Comparison of ENCODE assay signal across 9 mouse cellular contexts in the genomic region with DNA sequence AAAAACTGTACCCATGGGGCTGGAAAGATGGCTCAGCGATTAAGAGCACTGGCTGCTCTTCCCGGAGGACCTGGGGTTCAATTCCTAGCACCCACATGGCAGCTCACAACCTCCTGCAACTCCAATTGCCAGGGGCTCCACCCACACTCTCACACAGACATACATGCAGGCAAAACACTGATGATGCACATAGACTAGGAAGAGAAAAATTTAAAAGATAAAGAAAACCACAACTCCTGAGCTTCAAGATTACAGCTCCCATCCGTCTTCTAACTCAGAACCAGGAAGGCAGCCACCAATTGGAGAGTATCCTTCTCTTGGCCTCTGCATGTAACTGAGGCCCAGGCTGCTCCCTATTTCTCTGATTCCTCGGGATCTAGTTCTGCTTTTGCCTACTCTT. TPM values are rescaled to one million over a fixed set of nuclear protein-coding genes. Genes with fewer than 3 reads are reported as not detected.
A peak's percentile ranks its signal among the peaks of the same experiment; 100 is the strongest.
DNase-seq lines count a peak whose midpoint lies in the region; ATAC-seq lines count a peak whose summit lies in the region.
"Had no signal": no experiment of that assay in that cellular context is flagged by ENCODE, and none has a peak within 500 bp of the region (broad histone marks: within the 10 kb centered on the region; RNA-seq: fewer than 3 reads in every experiment).

No protein-coding gene starts in this region.

- no peak for ATAC-seq in lung, embryonic 16.5 days (ENCODE audit: low read depth)
- ATAC-seq in limb, embryonic 12.5 days (ENCODE audit: insufficient number of reproducible peaks, insufficient read depth, low FRiP score, low TSS enrichment, low read depth) = no peak
- ATAC-seq in neural tube, embryonic 15.5 days (ENCODE audit: low FRiP score) = no peak

- H3K4me3 ChIP-seq in lung, embryonic 16.5 days (ENCODE audit: low read length) = peak overlapping the region; percentile 82
- peak overlapping the region; percentile 89 for H3K4me3 ChIP-seq in erythroblast, embryonic 14.5 days (replicated peaks)
- H3K4me3 ChIP-seq in limb, embryonic 12.5 days (replicated peaks) = peak overlapping the region; percentile 91
- H3K4me3 ChIP-seq in neural tube, embryonic 15.5 days (replicated peaks) = peak overlapping the region; percentile 80

- no peaks in the 10 kb centered on the region for H3K27me3 ChIP-seq in lung, embryonic 16.5 days (ENCODE audit: control insufficient read depth, insufficient read depth, low read depth, low read length)
- no peaks in the 10 kb centered on the region for H3K27me3 ChIP-seq in erythroblast, embryonic 14.5 days (ENCODE audit: control insufficient read depth)
- H3K27me3 ChIP-seq in limb, embryonic 12.5 days = no peaks in the 10 kb centered on the region
- no peaks in the 10 kb centered on the region for H3K27me3 ChIP-seq in neural tube, embryonic 15.5 days (replicated peaks)

- 49% methylated on average over 4 of the region's 4 CpGs for WGBS in lung, embryonic 16.5 days
- WGBS in limb, embryonic 12.5 days = 54% methylated on average over 4 of the region's 4 CpGs
- 55% methylated on average over 4 of the region's 4 CpGs for WGBS in neural tube, embryonic 15.5 days

- no peaks in the 10 kb centered on the region for H3K9me3 ChIP-seq in lung, embryonic 16.5 days (ENCODE audit: control insufficient read depth, low read length)
- no peaks in the 10 kb centered on the region for H3K9me3 ChIP-seq in erythroblast, embryonic 14.5 days (ENCODE audit: control insufficient read depth, low read length)
- peaks cover 5% of the 10 kb centered on the region; the same call in 1 of the 2 replicates for H3K9me3 ChIP-seq in limb, embryonic 12.5 days
- no peaks in the 10 kb centered on the region for H3K9me3 ChIP-seq in neural tube, embryonic 15.5 days (replicated peaks)

- peak overlapping the region; percentile 98 for H3K27ac ChIP-seq in lung, embryonic 16.5 days (ENCODE audit: low read length)
- H3K27ac ChIP-seq in limb, embryonic 12.5 days = peak overlapping the region; percentile 97
- peak overlapping the region; percentile 97 for H3K27ac ChIP-seq in neural tube, embryonic 15.5 days (replicated peaks)

- H3K4me1 ChIP-seq in lung, embryonic 16.5 days (replicated peaks; ENCODE audit: control insufficient read depth, insufficient read depth, low read length) = peaks cover 10% of the 10 kb centered on the region
- H3K4me1 ChIP-seq in erythroblast, embryonic 14.5 days (ENCODE audit: control insufficient read depth) = peaks cover 55% of the 10 kb centered on the region
- peaks cover 24% of the 10 kb centered on the region for H3K4me1 ChIP-seq in limb, embryonic 12.5 days (replicated peaks)
- H3K4me1 ChIP-seq in neural tube, embryonic 15.5 days = peaks cover 29% of the 10 kb centered on the region

- H3K36me3 ChIP-seq in lung, embryonic 16.5 days (ENCODE audit: control insufficient read depth, insufficient read depth, low read length) = peaks cover 9% of the 10 kb centered on the region; the same call in 1 of the 2 replicates
- H3K36me3 ChIP-seq in erythroblast, embryonic 14.5 days (ENCODE audit: control insufficient read depth) = peaks cover 15% of the 10 kb centered on the region
- peaks cover 10% of the 10 kb centered on the region for H3K36me3 ChIP-seq in limb, embryonic 12.5 days
- H3K36me3 ChIP-seq in neural tube, embryonic 15.5 days = peaks cover 10% of the 10 kb centered on the region

- peak overlapping the region; percentile 93 for H3K9ac ChIP-seq in lung, embryonic 16.5 days (ENCODE audit: low read length)
- H3K9ac ChIP-seq in limb, embryonic 12.5 days (replicated peaks) = peak overlapping the region; percentile 98; the same call in 1 of the 2 replicates
- H3K9ac ChIP-seq in neural tube, embryonic 15.5 days (replicated peaks) = peak overlapping the region; percentile 90; the same call in 1 of the 2 replicates

- no peak for DNase-seq in lung, postnatal 14 days
- DNase-seq in frontal cortex, postnatal 36 days (ENCODE audit: low spot score in 2 of 2) = no peak
- no peak for DNase-seq in adrenal gland, adult 8-10 months
- DNase-seq in spleen, postnatal 14 days (ENCODE audit: low spot score in 2 of 2) = no peak

- peak overlapping the region; percentile 65 for H3K4me2 ChIP-seq in lung, embryonic 16.5 days (ENCODE audit: low read depth, low read length)
- H3K4me2 ChIP-seq in limb, embryonic 12.5 days = peak overlapping the region; percentile 61
- peak overlapping the region; percentile 54 for H3K4me2 ChIP-seq in neural tube, embryonic 15.5 days

RNA-seq across cellular contexts. Expression of gene Nipsnap2, which starts 0.6 kb away (rescaled TPM):
- polyA plus RNA-seq in lung, embryonic 16.5 days (2015; fragmentation: Nextera tagmentation; extraction: Ambion mirVana) = 94.7 and 98.7 TPM in 2 replicates
- polyA plus RNA-seq in erythroblast, embryonic 14.5 days (2012) = 1.9 and 2.4 TPM in 2 replicates
- 101 and 106 TPM in 2 replicates for polyA plus RNA-seq in limb, embryonic 12.5 days (2016; fragmentation: Nextera tagmentation; extraction: Ambion mirVana)
- polyA plus RNA-seq in neural tube, embryonic 15.5 days (2015; fragmentation: Nextera tagmentation; extraction: Ambion mirVana) = 94.9 and 95.7 TPM in 2 replicates
- total RNA-seq in adrenal gland, adult 8-10 months (2022) = 100 to 1,000 TPM; 133 to 158 (median 149) TPM

RNA-seq across cellular contexts. Expression of gene Mrps17, which starts 9.0 kb away (rescaled TPM):
- 164 and 173 TPM in 2 replicates for polyA plus RNA-seq in lung, embryonic 16.5 days (2015; fragmentation: Nextera tagmentation; extraction: Ambion mirVana)
- 1.5 and 1.6 TPM in 2 replicates for polyA plus RNA-seq in erythroblast, embryonic 14.5 days (2012)
- 178 and 186 TPM in 2 replicates for polyA plus RNA-seq in limb, embryonic 12.5 days (2016; fragmentation: Nextera tagmentation; extraction: Ambion mirVana)
- polyA plus RNA-seq in neural tube, embryonic 15.5 days (2015; fragmentation: Nextera tagmentation; extraction: Ambion mirVana) = 169 and 174 TPM in 2 replicates
- total RNA-seq in adrenal gland, adult 8-10 months (2022) = 100 to 1,000 TPM in 1 of 4 experiments, 10 to 100 TPM in 3; 88.6 to 111 (median 90.3) TPM

RNA-seq across cellular contexts. Expression of gene Sept14, which starts 16.0 kb away (rescaled TPM):
- polyA plus RNA-seq in lung, embryonic 16.5 days (2015; fragmentation: Nextera tagmentation; extraction: Ambion mirVana) = not detected in 2 replicates
- polyA plus RNA-seq in erythroblast, embryonic 14.5 days (2012) = not detected in 2 replicates
- polyA plus RNA-seq in limb, embryonic 12.5 days (2016; fragmentation: Nextera tagmentation; extraction: Ambion mirVana) = not detected in 2 replicates
- polyA plus RNA-seq in neural tube, embryonic 15.5 days (2015; fragmentation: Nextera tagmentation; extraction: Ambion mirVana) = not detected in 2 replicates
- total RNA-seq in adrenal gland, adult 8-10 months (2022) = not detected
- total RNA-seq: neutrophil, adult 5-6 weeks had no signal

RNA-seq across cellular contexts. Expression of gene Zfp11, which starts 54.4 kb away (rescaled TPM):
- 4.2 and 5.3 TPM in 2 replicates for polyA plus RNA-seq in lung, embryonic 16.5 days (2015; fragmentation: Nextera tagmentation; extraction: Ambion mirVana)
- 0.01 TPM in 1 of 2 replicates, not detected in the other for polyA plus RNA-seq in erythroblast, embryonic 14.5 days (2012)
- 6.3 and 6.5 TPM in 2 replicates for polyA plus RNA-seq in limb, embryonic 12.5 days (2016; fragmentation: Nextera tagmentation; extraction: Ambion mirVana)
- polyA plus RNA-seq in neural tube, embryonic 15.5 days (2015; fragmentation: Nextera tagmentation; extraction: Ambion mirVana) = 6.5 and 6.6 TPM in 2 replicates
- total RNA-seq in adrenal gland, adult 8-10 months (2022) = 1 to 10 TPM; 3.4 to 5.2 (median 4.1) TPM

Comparison
In these comparisons a context has a peak if more than half of its experiments do, and no peak if none do; other contexts are left out.
1. RNA of gene Nipsnap2, which starts 0.6 kb away (polyA plus RNA-seq): 101 to 106 TPM in limb, embryonic 12.5 days, 94.7 to 98.7 TPM in lung, embryonic 16.5 days and 94.9 to 95.7 TPM in neural tube, embryonic 15.5 days; 1.9 to 2.4 TPM in erythroblast, embryonic 14.5 days; every median in the first group is over 10 times any median in the second.
2. RNA of gene Mrps17, which starts 9.0 kb away (polyA plus RNA-seq): 178 to 186 TPM in limb, embryonic 12.5 days, 169 to 174 TPM in neural tube, embryonic 15.5 days and 164 to 173 TPM in lung, embryonic 16.5 days; 1.5 to 1.6 TPM in erythroblast, embryonic 14.5 days; every median in the first group is over 10 times any median in the second.
3. Peak in every context shown above with its lines, with median percentiles within 50 percentile points of each other: H3K27ac ChIP-seq, H3K4me2 ChIP-seq, H3K4me3 ChIP-seq and H3K9ac ChIP-seq.